Mouse (Mus musculus) brown adipose tissue, adult 24 weeks (tissue): ENCODE results near the gene Med12l. TPM values are rescaled to one million over a fixed set of nuclear protein-coding genes. Genes with fewer than 3 reads are reported as not detected.
"Not testable (repeated sequence)": the region's sequence is repeated elsewhere in the genome, so short reads cannot be mapped to it uniquely, and the experiment has no call there.

Experiments
- H3K27ac ChIP-seq: fragments of 200-500 bp; replicated peaks from 2 replicates; pipeline ENCODE4 v1.5.1; 2012; ENCODE audit warnings: low read depth, mild to moderate bottlenecking, low read length
- H3K4me1 ChIP-seq: fragments of 200-500 bp; 2 replicates; pipeline ENCODE4 v1.6.1; 2012; ENCODE audit warnings: low read length, mixed read lengths; ENCODE audit not compliant: control insufficient read depth, insufficient read depth, insufficient read length
- H3K4me3 ChIP-seq: fragments of 200-500 bp; 2 replicates; pipeline ENCODE4 v1.5.1; 2012; ENCODE audit warnings: low read depth, mild to moderate bottlenecking, low read length, moderate library complexity; ENCODE audit not compliant: insufficient read depth
- polyA plus RNA-seq: library from polyadenylated mRNA; stranded (reverse); fragments of >200 nt; gene quantifications from 2 replicates; pipeline ENCODE4 v1.2.4, GENCODE M21; 2012; ENCODE audit not compliant: missing spikeins, insufficient read depth, insufficient read length

The Med12l gene
- polyA plus RNA-seq, 1 experiment = 3.7 TPM

DNA sequence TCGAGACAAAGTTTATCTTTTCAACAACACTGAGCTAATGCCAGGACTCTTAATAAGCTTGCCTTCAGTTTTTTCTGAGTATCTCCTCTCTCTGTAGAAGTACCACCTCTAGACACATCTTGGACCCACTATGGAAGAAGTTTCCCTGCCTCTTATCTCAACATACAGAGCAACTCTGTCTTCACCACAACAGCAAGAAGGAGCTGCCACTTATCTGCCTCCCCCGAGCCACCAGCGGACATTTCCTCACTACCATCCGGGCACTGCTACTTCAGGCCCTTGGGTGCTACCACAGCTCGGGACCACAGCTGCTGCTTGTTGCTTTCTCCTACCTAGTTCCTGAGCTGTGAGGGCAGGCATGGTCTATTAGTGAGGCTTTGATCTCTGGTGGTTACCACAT is 127.6 kb downstream of the Med12l start:
- Histone ChIP-seq H3K4me1 (no peaks in the 10 kb centered on the region), H3K4me3 (no peak overlapping the region), H3K27ac (no peak overlapping the region)

DNA sequence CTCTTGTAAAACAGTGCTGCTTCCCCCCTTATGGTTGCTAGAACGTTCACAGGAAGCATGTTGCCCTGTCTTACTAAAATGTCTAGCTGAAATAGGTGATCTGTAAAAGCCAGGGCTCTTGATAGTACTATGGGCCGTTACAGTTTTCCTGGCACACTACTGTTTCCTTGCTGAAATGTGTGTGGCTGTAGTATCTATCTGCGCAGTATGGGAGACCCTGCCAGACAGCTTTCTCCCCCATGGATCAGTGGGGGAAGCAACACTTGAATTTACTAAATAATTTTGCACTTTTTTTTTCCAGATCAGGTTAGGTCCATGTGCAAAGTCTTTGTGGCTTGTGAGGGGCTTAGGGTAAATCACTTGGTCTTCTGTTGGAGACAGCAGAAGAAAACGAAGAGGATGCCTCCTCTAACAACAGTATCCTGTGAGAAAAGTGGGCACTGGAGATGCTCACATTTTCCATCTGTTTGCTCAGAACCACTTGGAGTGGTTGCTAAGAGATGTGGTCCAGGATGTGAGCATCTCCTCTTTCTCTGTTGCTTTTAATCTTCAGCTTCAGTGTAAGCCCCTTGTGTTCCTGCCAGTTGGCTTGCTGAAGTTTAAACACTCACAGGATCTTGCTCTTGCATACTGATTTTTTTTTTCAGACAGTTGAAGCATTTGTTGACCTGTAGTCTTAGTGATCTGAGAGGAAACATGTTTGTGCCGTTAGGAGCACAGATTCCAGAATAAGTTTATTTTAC is 130.5 kb downstream of the Med12l start:
- H3K4me3 ChIP-seq = no peak overlapping the region
- no peaks in the 10 kb centered on the region for H3K4me1 ChIP-seq
- H3K27ac ChIP-seq = no peak overlapping the region

- H3K27ac ChIP-seq = no peak overlapping the region
- H3K4me3 ChIP-seq = no peak overlapping the region
- no peaks in the 10 kb centered on the region; the same call in 1 of the 2 replicates for H3K4me1 ChIP-seq
Measured at GRCm38 (mm10) chr3:59138946-59139468, 133.4 kb downstream of the Med12l start.

DNA sequence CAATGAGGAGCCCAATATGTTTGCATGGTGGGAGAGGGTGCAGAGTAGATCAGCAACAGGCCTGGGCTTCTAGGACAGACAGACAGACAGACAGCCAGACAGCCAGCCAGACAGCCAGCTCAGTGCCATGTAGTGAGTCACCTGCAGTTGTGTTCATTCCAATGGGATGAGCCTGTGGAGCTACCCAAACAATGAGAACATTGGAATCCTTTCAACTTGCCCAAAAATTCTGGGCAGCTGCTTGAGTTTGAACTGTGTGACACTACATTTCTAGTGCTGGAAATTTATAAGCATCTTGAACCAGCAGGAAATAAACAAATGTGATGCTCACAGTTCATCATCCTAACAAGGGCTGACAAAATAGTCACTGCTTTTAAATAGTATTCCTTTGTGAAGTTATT is 134.0 kb downstream of the Med12l start:
- Histone ChIP-seq H3K4me1 (no peaks in the 10 kb centered on the region; the same call in 1 of the 2 replicates), H3K4me3 (no peak overlapping the region), H3K27ac (no peak overlapping the region)

GRCm38 (mm10) chr3:59140115-59140514 is 134.5 kb downstream of the Med12l start:
- Histone ChIP-seq H3K4me1 (no peaks in the 10 kb centered on the region; the same call in 1 of the 2 replicates), H3K4me3 (no peak overlapping the region), H3K27ac (no peak overlapping the region)

DNA sequence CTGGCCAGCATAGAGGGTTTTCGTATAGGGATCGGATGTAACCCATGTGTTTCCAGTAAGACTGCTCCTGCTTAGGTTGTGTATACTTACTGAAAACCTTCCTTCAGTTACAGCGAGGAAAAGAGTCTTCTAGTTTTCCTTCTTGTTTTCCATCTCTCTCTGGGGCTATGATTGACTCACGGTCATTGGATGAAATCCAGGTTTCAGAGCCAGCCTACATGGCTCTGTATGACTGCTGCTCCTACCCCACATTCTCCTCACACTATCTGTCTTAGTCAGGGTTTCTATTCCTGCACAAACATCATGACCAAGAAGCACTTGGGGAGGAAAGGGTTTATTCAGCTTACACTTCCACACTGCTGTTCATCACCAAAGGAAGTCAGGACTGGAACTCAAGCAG is 135.3 kb downstream of the Med12l start:
- not testable (repeated sequence) for H3K4me3 ChIP-seq, H3K4me1 ChIP-seq, H3K27ac ChIP-seq

DNA sequence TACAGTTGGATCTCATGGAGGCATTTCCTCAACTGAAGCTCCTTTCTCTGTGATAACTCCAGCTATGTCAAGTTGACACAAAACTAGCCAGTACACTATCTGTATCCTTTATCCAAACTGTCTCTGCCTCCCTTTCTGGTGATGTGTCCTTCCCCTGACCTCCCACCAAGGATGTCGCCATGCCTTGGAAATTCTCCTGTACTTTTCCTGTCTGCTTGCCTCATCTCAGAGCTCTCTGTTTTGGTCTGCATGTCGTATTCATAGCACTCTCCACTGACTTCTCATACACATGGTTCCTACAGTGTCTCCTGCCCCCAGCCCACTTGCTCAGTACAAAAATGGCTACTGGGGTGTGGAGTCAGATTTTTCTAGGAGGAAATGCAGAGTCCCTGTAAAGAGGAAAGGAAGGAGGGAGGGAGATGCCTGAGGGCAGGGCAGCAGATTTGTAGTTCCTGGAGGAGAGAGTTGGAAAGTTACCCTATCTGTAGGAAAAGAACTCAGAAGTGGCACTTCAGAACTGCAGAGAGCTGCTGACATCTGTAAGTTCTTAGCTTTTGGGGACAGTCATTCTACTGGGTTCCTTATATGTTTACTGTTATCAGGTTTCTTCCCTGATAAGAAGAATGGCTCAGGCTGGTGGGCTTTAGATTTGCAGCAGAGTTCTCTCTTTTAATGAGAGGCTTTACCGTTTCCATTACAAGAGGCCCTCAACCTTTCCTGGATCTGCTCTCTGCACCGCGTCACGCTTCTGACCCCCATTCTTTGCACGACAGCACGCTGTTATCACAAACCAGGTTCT is 136.1 kb downstream of the Med12l start:
- no peak overlapping the region for H3K4me3 ChIP-seq
- no peak overlapping the region for H3K27ac ChIP-seq
- no peaks in the 10 kb centered on the region; the same call in 1 of the 2 replicates for H3K4me1 ChIP-seq

DNA sequence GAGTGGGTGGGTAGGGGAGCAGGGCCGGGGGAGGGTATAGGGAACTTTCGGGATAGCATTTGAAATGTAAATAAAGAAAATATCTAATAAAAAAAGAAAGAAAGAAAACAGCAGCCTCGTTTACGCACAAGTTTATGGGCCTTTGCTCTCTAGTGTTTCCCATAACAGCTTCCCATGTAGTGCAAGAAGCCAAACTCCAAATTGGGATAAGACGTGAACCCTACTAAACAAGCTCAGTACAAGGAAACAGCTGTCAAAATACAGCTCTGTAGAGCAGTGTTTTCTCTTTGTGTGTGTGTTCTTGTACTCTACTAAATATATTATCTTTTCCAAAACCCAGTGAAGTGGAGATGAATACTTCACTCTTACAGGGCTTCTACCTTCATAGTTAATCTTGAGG is 139.6 kb downstream of the Med12l start:
- H3K27ac ChIP-seq = no peak overlapping the region
- H3K4me1 ChIP-seq = no peaks in the 10 kb centered on the region; the same call in 1 of the 2 replicates
- no peak overlapping the region for H3K4me3 ChIP-seq

GRCm38 (mm10) chr3:59149646-59150045 is 144.0 kb downstream of the Med12l start:
- Histone ChIP-seq H3K27ac (no peak overlapping the region), H3K4me3 (no peak overlapping the region), H3K4me1 (no peaks in the 10 kb centered on the region)

GRCm38 (mm10) chr3:59150624-59151023 is 145.0 kb downstream of the Med12l start:
- no peak overlapping the region for H3K27ac ChIP-seq
- H3K4me3 ChIP-seq = no peak overlapping the region
- H3K4me1 ChIP-seq = no peaks in the 10 kb centered on the region

DNA sequence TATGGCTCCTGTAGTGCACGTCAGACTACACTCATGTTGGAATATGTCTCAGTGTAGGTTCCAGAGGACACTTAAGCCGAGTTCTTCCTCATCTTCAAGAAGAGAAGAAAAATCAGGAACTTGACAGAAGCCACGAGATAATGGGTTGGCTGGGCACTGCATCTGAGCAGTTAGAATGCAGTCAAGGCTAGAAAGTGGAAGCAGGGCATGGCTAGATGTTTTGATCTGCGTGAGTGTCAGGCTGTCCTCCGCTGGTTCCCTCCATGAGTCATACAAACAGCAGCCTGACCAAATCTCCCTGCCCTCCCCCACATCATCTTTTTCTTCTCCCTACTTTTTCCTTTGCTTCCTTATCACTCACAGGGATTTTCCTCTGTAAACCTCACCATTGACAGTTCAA is 147.8 kb downstream of the Med12l start, which contains the start of gene P2ry14:
Gene P2ry14, minus strand, starts transcription at position 195 of the 400 bp plus-strand sequence.
- Histone ChIP-seq H3K4me1 (no peaks in the 10 kb centered on the region), H3K4me3 (no peak within 1 kb of the TSS), H3K27ac (no peak within 1 kb of the TSS)

DNA sequence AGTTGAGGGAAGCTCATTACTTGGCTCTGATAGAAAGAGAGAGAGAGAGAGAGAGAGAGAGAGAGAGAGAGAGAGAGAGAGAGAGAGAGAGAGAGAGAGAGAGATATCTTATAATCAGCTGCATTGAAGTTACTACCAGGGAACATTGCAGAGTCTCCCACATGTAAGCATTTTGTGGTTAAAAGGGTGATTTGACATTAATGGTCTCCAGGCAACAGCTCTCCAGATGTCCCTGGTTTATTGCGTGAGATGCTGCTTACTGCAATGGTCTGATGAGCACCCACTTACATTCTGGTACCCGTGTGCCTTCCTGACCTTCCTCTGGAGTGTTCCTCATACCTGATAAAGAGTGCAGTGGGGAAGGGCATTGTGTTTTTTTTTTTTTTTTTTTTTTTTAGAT is 149.3 kb downstream of the Med12l start:
- H3K4me1 ChIP-seq = no peaks in the 10 kb centered on the region

GRCm38 (mm10) chr3:59155404-59155803 is 149.8 kb downstream of the Med12l start:
- no peak overlapping the region for H3K4me3 ChIP-seq
- no peak overlapping the region for H3K27ac ChIP-seq
- H3K4me1 ChIP-seq = no peaks in the 10 kb centered on the region

More for the DNA sequence above, 149.3 kb downstream of the Med12l start:
- Histone ChIP-seq H3K4me3 (no peak overlapping the region), H3K27ac (no peak overlapping the region)

- no peak overlapping the region for H3K4me3 ChIP-seq
- H3K27ac ChIP-seq = no peak overlapping the region
- H3K4me1 ChIP-seq = no peaks in the 10 kb centered on the region
Measured at GRCm38 (mm10) chr3:59157048-59157447, 151.4 kb downstream of the Med12l start.

- Histone ChIP-seq H3K4me3 (no peak overlapping the region), H3K27ac (no peak overlapping the region), H3K4me1 (no peaks in the 10 kb centered on the region)
Measured at GRCm38 (mm10) chr3:59160465-59160864, 154.8 kb downstream of the Med12l start.
